Mouse (Mus musculus) urinary bladder, postnatal 36 days (tissue): ENCODE measurements around the gene Srsf12.

Experiments used
- DNase-seq, 2 experiments: peaks; one replicate each; pipeline ENCODE4 v3.0.0; 2022; ENCODE audit warnings: low spot score in 2 of 2, mixed read lengths in 1 of 2

Gene Srsf12

GRCm38 (mm10) chr4:33248915-33249314 is 40.1 kb downstream of the Srsf12 start:
- DNase-seq, result no peak

GRCm38 (mm10) chr4:33249716-33250230 is 41.0 kb downstream of the Srsf12 start:
- no peak for DNase-seq

GRCm38 (mm10) chr4:33250867-33251266 is 42.1 kb downstream of the Srsf12 start:
- no peak for DNase-seq

- no peak for DNase-seq
Observed at GRCm38 (mm10) chr4:33254706-33255105, 45.9 kb downstream of the Srsf12 start.

- no peak for DNase-seq
Observed at GRCm38 (mm10) chr4:33257263-33257964, 48.6 kb downstream of the Srsf12 start.

- no peak for DNase-seq
Observed at GRCm38 (mm10) chr4:33260311-33260710, 51.5 kb downstream of the Srsf12 start.

GRCm38 (mm10) chr4:33261311-33261753 is 52.5 kb downstream of the Srsf12 start:
- peak; percentile 81 to 92 for DNase-seq

GRCm38 (mm10) chr4:33262897-33263296 is 54.1 kb downstream of the Srsf12 start:
- DNase-seq, result no peak

- DNase-seq, result no peak
Observed at GRCm38 (mm10) chr4:33264979-33265726, 56.4 kb downstream of the Srsf12 start.

GRCm38 (mm10) chr4:33270386-33271314 is 61.9 kb downstream of the Srsf12 start:
- no peak for DNase-seq

- DNase-seq, result peak in 1 of 2 experiments; percentile 17
Observed at GRCm38 (mm10) chr4:33273437-33273836, 64.6 kb downstream of the Srsf12 start.

GRCm38 (mm10) chr4:33281891-33282685 is 73.3 kb downstream of the Srsf12 start:
- DNase-seq, result no peak
